8 mouse cellular contexts compared by ENCODE assay signal in the genomic region with DNA sequence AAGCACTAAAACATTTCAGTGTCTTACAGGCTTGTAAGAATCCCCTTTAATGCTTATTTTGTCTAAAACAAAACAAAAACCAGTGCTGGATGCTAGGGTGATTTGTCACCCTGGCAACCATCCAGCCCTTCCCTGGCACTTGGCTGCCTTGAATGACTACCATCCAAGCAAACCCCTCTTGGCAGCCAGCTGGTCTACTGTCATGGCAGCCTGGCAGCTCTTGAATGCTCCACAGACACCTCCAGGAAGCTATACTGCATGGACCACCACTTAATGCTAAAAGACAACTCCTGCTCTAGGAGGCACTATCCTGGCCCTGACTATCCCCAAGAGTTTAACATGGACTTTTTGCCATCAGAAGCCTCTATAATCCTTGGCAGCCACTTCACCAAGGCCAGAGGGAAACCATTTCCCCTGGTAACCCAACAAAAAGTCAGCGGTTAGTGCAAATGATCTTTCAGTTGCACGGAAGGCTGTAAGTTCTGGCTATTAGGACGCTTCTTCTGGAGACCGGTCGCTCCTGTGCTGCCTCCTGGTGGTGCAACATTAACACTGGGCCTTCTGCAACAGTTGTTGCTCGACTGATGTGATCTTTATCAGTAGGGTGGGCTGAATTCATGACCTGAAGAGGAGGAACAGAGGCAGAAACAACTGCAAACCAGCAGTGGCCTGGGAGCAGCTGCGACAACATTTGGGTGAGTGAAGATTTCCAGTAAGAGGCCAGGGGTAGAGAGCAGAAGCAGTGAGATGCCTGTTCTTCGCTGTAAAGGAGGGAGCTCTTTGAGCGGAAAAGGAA. TPM values are rescaled to one million over a fixed set of nuclear protein-coding genes. Genes with fewer than 3 reads are reported as not detected.
DNase-seq lines count a peak whose midpoint lies in the region; ATAC-seq and TF ChIP-seq lines count a peak whose summit lies in the region.

No protein-coding gene starts in this region.

- peak overlapping the region; percentile 73 for H3K4me3 ChIP-seq in embryonic facial prominence, embryonic 11.5 days (ENCODE audit: low read depth, low read length)
- peak overlapping the region; percentile 72 for H3K4me3 ChIP-seq in kidney, adult 2 months (ENCODE audit: insufficient read depth, low read depth, low read length)
- peak overlapping the region; percentile 83 for H3K4me3 ChIP-seq in liver, adult 2 months (ENCODE audit: insufficient read depth, low read depth, low read length)
- peak overlapping the region; percentile 80 for H3K4me3 ChIP-seq in midbrain, postnatal 0 days (ENCODE audit: low read depth, low read length)

- TF ChIP-seq POLR2A in kidney, adult 2 months (IDR thresholded peaks at IDR 0.05; ENCODE audit: low read depth, low read length), result no peak
- no peak for TF ChIP-seq POLR2A in liver, adult 2 months (IDR thresholded peaks at IDR 0.05; ENCODE audit: extremely low read depth, insufficient read depth, low read length)

- ATAC-seq in embryonic facial prominence, embryonic 11.5 days (replicated peaks; ENCODE audit: insufficient number of reproducible peaks, low FRiP score, low TSS enrichment, low read depth), result 0 out of 2 replicates have a peak, but pooled peaks have one; percentile 3
- peak; percentile 38 for ATAC-seq in midbrain, postnatal 0 days (ENCODE audit: low FRiP score)

- peak overlapping the region; percentile 71 for H3K4me2 ChIP-seq in embryonic facial prominence, embryonic 11.5 days (ENCODE audit: low read depth, low read length)
- H3K4me2 ChIP-seq in midbrain, postnatal 0 days (ENCODE audit: low read depth, low read length, poor library complexity, severe bottlenecking), result peak overlapping the region; percentile 88

- 11% methylated on average over 9 of the region's 9 CpGs for WGBS in embryonic facial prominence, embryonic 11.5 days
- 4% methylated on average over 9 of the region's 9 CpGs for WGBS in kidney, adult 2 months
- WGBS in liver, adult 2 months, result 5% methylated on average over 9 of the region's 9 CpGs
- 13% methylated on average over 9 of the region's 9 CpGs for WGBS in midbrain, postnatal 0 days

- no peaks in the 10 kb centered on the region for H3K36me3 ChIP-seq in embryonic facial prominence, embryonic 11.5 days (replicated peaks; ENCODE audit: control insufficient read depth, insufficient read depth, low read depth, low read length)
- H3K36me3 ChIP-seq in kidney, adult 2 months (ENCODE audit: control insufficient read depth, insufficient read depth, low read length), result no peaks in the 10 kb centered on the region
- no peaks in the 10 kb centered on the region for H3K36me3 ChIP-seq in liver, adult 2 months (ENCODE audit: control insufficient read depth, insufficient read depth, low read length)
- no peaks in the 10 kb centered on the region for H3K36me3 ChIP-seq in midbrain, postnatal 0 days (ENCODE audit: insufficient read depth, low read length)
- H3K36me3 ChIP-seq in splenic B cell, adult 2 months (ENCODE audit: control insufficient read depth, insufficient read depth, low read length, poor library complexity, severe bottlenecking), result no peaks in the 10 kb centered on the region

- H3K9me3 ChIP-seq in embryonic facial prominence, embryonic 11.5 days (replicated peaks; ENCODE audit: control insufficient read depth, low read length), result no peaks in the 10 kb centered on the region
- no peaks in the 10 kb centered on the region for H3K9me3 ChIP-seq in midbrain, postnatal 0 days (ENCODE audit: low read length)

- peak; percentile 84 for TF ChIP-seq CTCF in kidney, adult 2 months (conservative IDR thresholded peaks at IDR 0.05; ENCODE audit: insufficient read depth, insufficient read length, low read depth, low read length)
- TF ChIP-seq CTCF in liver, adult 2 months (IDR thresholded peaks at IDR 0.05; ENCODE audit: low read depth, low read length), result peak; percentile 86
- peak; percentile 89 for TF ChIP-seq CTCF in midbrain, postnatal 0 days (IDR thresholded peaks at IDR 0.05)

- peaks cover 20% of the 10 kb centered on the region for H3K79me2 ChIP-seq in liver, adult 2 months (ENCODE audit: control insufficient read depth, insufficient read depth, low read length)

- H3K4me1 ChIP-seq in embryonic facial prominence, embryonic 11.5 days (ENCODE audit: control insufficient read depth, insufficient read depth, low read length), result peaks cover 3% of the 10 kb centered on the region; the same call in 1 of the 2 replicates
- peaks cover 4% of the 10 kb centered on the region; the same call in 1 of the 2 replicates for H3K4me1 ChIP-seq in kidney, adult 2 months (ENCODE audit: control insufficient read depth, insufficient read depth, low read length)
- peaks cover 17% of the 10 kb centered on the region for H3K4me1 ChIP-seq in liver, adult 2 months (ENCODE audit: control insufficient read depth, insufficient read depth, low read length)
- peaks cover 10% of the 10 kb centered on the region; the same call in 1 of the 2 replicates for H3K4me1 ChIP-seq in midbrain, postnatal 0 days (ENCODE audit: insufficient read depth, low read length)

- DNase-seq in B cell, adult 2 months, result peak; percentile 81 to 82
- DNase-seq in adrenal gland, adult 2 months, result peak; percentile 85
- peak; percentile 83 for DNase-seq in embryonic facial prominence, embryonic 11.5 days (ENCODE audit: low spot score)
- peak; percentile 48 to 65 for DNase-seq in heart, adult 9 months (ENCODE audit: low spot score in 2 of 2)
- peak; percentile 79 for DNase-seq in kidney, adult 2 months
- DNase-seq in liver, adult 2 months (ENCODE audit: extremely low read depth, low read depth, low spot score), result peak; percentile 65
- DNase-seq in midbrain, postnatal 0 days (ENCODE audit: low spot score), result peak; percentile 91
- peak; percentile 85 for DNase-seq in splenic B cell, adult 2 months (ENCODE audit: low read depth, low spot score)

- H3K27ac ChIP-seq in embryonic facial prominence, embryonic 11.5 days (replicated peaks; ENCODE audit: low read depth, low read length), result no peak overlapping the region
- H3K27ac ChIP-seq in kidney, adult 2 months (ENCODE audit: insufficient read depth, low read depth, low read length), result peak overlapping the region; percentile 64; the same call in 1 of the 2 replicates
- H3K27ac ChIP-seq in liver, adult 2 months (replicated peaks; ENCODE audit: insufficient read depth, low read depth, low read length), result peak overlapping the region; percentile 51
- H3K27ac ChIP-seq in midbrain, postnatal 0 days (ENCODE audit: low read depth, low read length), result peak overlapping the region; percentile 57

- no peaks in the 10 kb centered on the region for H3K27me3 ChIP-seq in embryonic facial prominence, embryonic 11.5 days (ENCODE audit: control insufficient read depth, insufficient read depth, low read length)
- no peaks in the 10 kb centered on the region for H3K27me3 ChIP-seq in kidney, adult 2 months (replicated peaks; ENCODE audit: control insufficient read depth, insufficient read depth, low read length)
- no peaks in the 10 kb centered on the region for H3K27me3 ChIP-seq in liver, adult 2 months (ENCODE audit: control insufficient read depth, insufficient read depth, low read length)
- H3K27me3 ChIP-seq in midbrain, postnatal 0 days (ENCODE audit: insufficient read depth, low read length), result no peaks in the 10 kb centered on the region
- no peaks in the 10 kb centered on the region for H3K27me3 ChIP-seq in splenic B cell, adult 2 months (ENCODE audit: control insufficient read depth, insufficient read depth, low read length, poor library complexity, severe bottlenecking)

- H3K9ac ChIP-seq in embryonic facial prominence, embryonic 11.5 days (replicated peaks; ENCODE audit: low read length), result peak overlapping the region; percentile 61
- peak overlapping the region; percentile 68 for H3K9ac ChIP-seq in liver, adult 2 months (ENCODE audit: low read depth, low read length)
- H3K9ac ChIP-seq in midbrain, postnatal 0 days (replicated peaks; ENCODE audit: low read length, poor library complexity, severe bottlenecking), result peak overlapping the region; percentile 42; the same call in 1 of the 2 replicates

RNA-seq across cellular contexts. Expression of a gene that starts 1.0 kb away (rescaled TPM):
- 100 to 1,000 TPM in 1 of 2 experiments, 10 to 100 TPM in 1; 99.5 to 104 TPM for total RNA-seq in adrenal gland, adult 2 months (2021)
- polyA plus RNA-seq in adrenal gland, adult 2 months (2012; rRNA removed), result 27.2 and 34.7 TPM in 2 replicates
- polyA plus RNA-seq in embryonic facial prominence, embryonic 11.5 days (2014; fragmentation: Nextera tagmentation; extraction: Ambion mirVana), result 40.5 and 46.6 TPM in 2 replicates
- 33.0 and 54.3 TPM in 2 replicates for polyA plus RNA-seq in kidney, adult 2 months (2012; rRNA removed)
- 34.0 and 38.6 TPM in 2 replicates for total RNA-seq in liver, adult 2 months (2014; rRNA removed)
- polyA plus RNA-seq in liver, adult 2 months (2012; rRNA removed), result 32.7 and 36.0 TPM in 2 replicates
- total RNA-seq in midbrain, postnatal 0 days (2014; rRNA removed), result 31.9 and 34.4 TPM in 2 replicates
- 51.9 and 60.9 TPM in 2 replicates for polyA plus RNA-seq in midbrain, postnatal 0 days (2015; fragmentation: Nextera tagmentation; extraction: Ambion mirVana)

RNA-seq across cellular contexts. Expression of a gene that starts 10.8 kb away (rescaled TPM):
- 10 to 100 TPM; 25.5 to 33.4 TPM for total RNA-seq in adrenal gland, adult 2 months (2021)
- 104 and 107 TPM in 2 replicates for polyA plus RNA-seq in adrenal gland, adult 2 months (2012; rRNA removed)
- polyA plus RNA-seq in embryonic facial prominence, embryonic 11.5 days (2014; fragmentation: Nextera tagmentation; extraction: Ambion mirVana), result 14.1 and 14.3 TPM in 2 replicates
- polyA plus RNA-seq in kidney, adult 2 months (2012; rRNA removed), result 31.1 and 34.8 TPM in 2 replicates
- 7.0 and 9.7 TPM in 2 replicates for total RNA-seq in liver, adult 2 months (2014; rRNA removed)
- 14.8 and 16.6 TPM in 2 replicates for polyA plus RNA-seq in liver, adult 2 months (2012; rRNA removed)
- total RNA-seq in midbrain, postnatal 0 days (2014; rRNA removed), result 28.8 and 33.3 TPM in 2 replicates
- polyA plus RNA-seq in midbrain, postnatal 0 days (2015; fragmentation: Nextera tagmentation; extraction: Ambion mirVana), result 8.0 TPM in 2 replicates

RNA-seq across cellular contexts. Expression of a gene that starts 39.3 kb away (rescaled TPM):
- not detected for total RNA-seq in adrenal gland, adult 2 months (2021)
- 0.01 TPM in 1 of 2 replicates, not detected in the other for polyA plus RNA-seq in adrenal gland, adult 2 months (2012; rRNA removed)
- 0.06 TPM in 1 of 2 replicates, not detected in the other for polyA plus RNA-seq in embryonic facial prominence, embryonic 11.5 days (2014; fragmentation: Nextera tagmentation; extraction: Ambion mirVana)
- polyA plus RNA-seq in kidney, adult 2 months (2012; rRNA removed), result not detected in 2 replicates
- not detected in 2 replicates for total RNA-seq in liver, adult 2 months (2014; rRNA removed)
- not detected in 2 replicates for polyA plus RNA-seq in liver, adult 2 months (2012; rRNA removed)
- 0.16 TPM in 1 of 2 replicates, not detected in the other for total RNA-seq in midbrain, postnatal 0 days (2014; rRNA removed)
- polyA plus RNA-seq in midbrain, postnatal 0 days (2015; fragmentation: Nextera tagmentation; extraction: Ambion mirVana), result 0.05 and 0.06 TPM in 2 replicates
